Mouse (Mus musculus) heart, adult 2 months (tissue): ENCODE measurements around the gene Saa4.

Experiments used
- EP300 ChIP-seq: fragments of 200-500 bp; IDR thresholded peaks from 2 replicates; pipeline ENCODE4 v1.6.1; 2011; ENCODE audit warnings: low read depth, low read length, control low read depth; ENCODE audit not compliant: insufficient read depth
- POLR2A ChIP-seq: fragments of 200-500 bp; IDR thresholded peaks from 2 replicates; pipeline ENCODE4 v1.6.1; 2011; ENCODE audit warnings: mild to moderate bottlenecking, low read depth, low read length, control low read depth; ENCODE audit not compliant: insufficient read depth

DNA sequence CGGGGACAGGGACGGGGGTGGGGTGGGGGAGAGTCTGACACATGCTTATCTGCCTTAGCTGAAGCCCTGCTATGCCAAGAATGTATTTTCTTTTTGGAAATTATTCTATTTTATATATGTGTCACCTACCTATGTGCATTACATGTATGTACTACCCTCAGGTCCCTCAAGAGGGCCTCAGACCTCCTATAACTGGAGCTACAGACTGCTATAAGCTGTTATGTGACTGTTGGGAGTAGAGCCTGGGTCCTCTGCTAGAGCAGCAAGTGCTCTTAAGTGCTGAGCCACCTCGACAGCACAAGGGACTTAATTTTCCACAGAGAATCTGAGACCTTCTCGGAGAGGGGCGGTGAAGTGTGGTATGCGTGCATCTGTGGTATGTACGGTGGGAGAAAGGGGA, 36.0 kb upstream of the Saa4 start:
- no peak for TF ChIP-seq POLR2A
- TF ChIP-seq EP300 = no peak
